Mouse (Mus musculus): ENCODE measurements at regions not wholly inside any gene's neighbourhood (a gene's known extent, or its start where the extent isn't known, plus 50 kb on each side); places are given as distances from the start of the nearest gene placed in this dataset.

GRCm38 (mm10) chr8:6527171-6527570, 1422.0 kb upstream of the Slc10a2 start:
- no peak for ATAC-seq (ENCODE audit: low read depth)
- H3K27ac ChIP-seq (ENCODE audit: low read length), result no peak overlapping the region

GRCm38 (mm10) chr8:6515882-6516682, 1410.9 kb upstream of the Slc10a2 start:
- Histone ChIP-seq H3K36me3 (ENCODE audit: control insufficient read depth, insufficient read depth, low read length) (no peaks in the 10 kb centered on the region), H3K4me3 (ENCODE audit: low read length) (no peak overlapping the region), H3K27ac (ENCODE audit: low read length) (peak overlapping the region; percentile 36; the same call in 1 of the 2 replicates), H3K4me1 (replicated peaks; ENCODE audit: control insufficient read depth, insufficient read depth, low read length) (no peaks in the 10 kb centered on the region), H3K9ac (ENCODE audit: low read length) (no peak overlapping the region), H3K9me3 (ENCODE audit: control insufficient read depth, low read length) (no peaks in the 10 kb centered on the region), H3K4me2 (ENCODE audit: low read depth, low read length) (no peak overlapping the region), H3K27me3 (ENCODE audit: control insufficient read depth, insufficient read depth, low read depth, low read length) (no peaks in the 10 kb centered on the region)
- peak; percentile 95 for ATAC-seq (ENCODE audit: low read depth)

More at GRCm38 (mm10) chr8:6527171-6527570, 1422.0 kb upstream of the Slc10a2 start:
- Histone ChIP-seq H3K27me3 (ENCODE audit: control insufficient read depth, insufficient read depth, low read depth, low read length) (no peaks in the 10 kb centered on the region), H3K36me3 (ENCODE audit: control insufficient read depth, insufficient read depth, low read length) (no peaks in the 10 kb centered on the region), H3K4me3 (ENCODE audit: low read length) (no peak overlapping the region), H3K4me2 (ENCODE audit: low read depth, low read length) (no peak overlapping the region), H3K9ac (ENCODE audit: low read length) (no peak overlapping the region), H3K4me1 (replicated peaks; ENCODE audit: control insufficient read depth, insufficient read depth, low read length) (no peaks in the 10 kb centered on the region), H3K9me3 (ENCODE audit: control insufficient read depth, low read length) (no peaks in the 10 kb centered on the region)
- WGBS, result 58% methylated on average over 5 of the region's 5 CpGs

GRCm38 (mm10) chr8:6492453-6492852, 1387.3 kb upstream of the Slc10a2 start:
- Histone ChIP-seq H3K36me3 (ENCODE audit: control insufficient read depth, insufficient read depth, low read length) (no peaks in the 10 kb centered on the region), H3K4me3 (ENCODE audit: low read length) (no peak overlapping the region), H3K4me2 (ENCODE audit: low read depth, low read length) (no peak overlapping the region), H3K9ac (ENCODE audit: low read length) (no peak overlapping the region), H3K9me3 (ENCODE audit: control insufficient read depth, low read length) (no peaks in the 10 kb centered on the region), H3K4me1 (replicated peaks; ENCODE audit: control insufficient read depth, insufficient read depth, low read length) (no peaks in the 10 kb centered on the region), H3K27me3 (ENCODE audit: control insufficient read depth, insufficient read depth, low read depth, low read length) (no peaks in the 10 kb centered on the region), H3K27ac (ENCODE audit: low read length) (no peak overlapping the region)
- 18% methylated on average over 1 of the region's 1 CpGs for WGBS
- no peak for ATAC-seq (ENCODE audit: low read depth)

- no peak for ATAC-seq (ENCODE audit: low read depth)
- no peaks in the 10 kb centered on the region for H3K4me1 ChIP-seq (replicated peaks; ENCODE audit: control insufficient read depth, insufficient read depth, low read length)
- no peaks in the 10 kb centered on the region for H3K36me3 ChIP-seq (ENCODE audit: control insufficient read depth, insufficient read depth, low read length)
- no peak overlapping the region for H3K27ac ChIP-seq (ENCODE audit: low read length)
- H3K4me2 ChIP-seq (ENCODE audit: low read depth, low read length), result no peak overlapping the region
- no peak overlapping the region for H3K4me3 ChIP-seq (ENCODE audit: low read length)
- no peaks in the 10 kb centered on the region for H3K9me3 ChIP-seq (ENCODE audit: control insufficient read depth, low read length)
- WGBS, result 84% methylated on average over 1 of the region's 1 CpGs
- H3K9ac ChIP-seq (ENCODE audit: low read length), result no peak overlapping the region
- H3K27me3 ChIP-seq (ENCODE audit: control insufficient read depth, insufficient read depth, low read depth, low read length), result no peaks in the 10 kb centered on the region
Observed at GRCm38 (mm10) chr8:6481966-6482365, 1376.8 kb upstream of the Slc10a2 start.

GRCm38 (mm10) chr8:6471089-6471488, 1365.9 kb upstream of the Slc10a2 start:
- 58% methylated on average over 3 of the region's 3 CpGs for WGBS
- Histone ChIP-seq H3K27ac (ENCODE audit: low read length) (no peak overlapping the region), H3K4me3 (ENCODE audit: low read length) (no peak overlapping the region), H3K9ac (ENCODE audit: low read length) (no peak overlapping the region), H3K36me3 (ENCODE audit: control insufficient read depth, insufficient read depth, low read length) (no peaks in the 10 kb centered on the region), H3K9me3 (ENCODE audit: control insufficient read depth, low read length) (no peaks in the 10 kb centered on the region), H3K4me2 (ENCODE audit: low read depth, low read length) (no peak overlapping the region), H3K4me1 (replicated peaks; ENCODE audit: control insufficient read depth, insufficient read depth, low read length) (no peaks in the 10 kb centered on the region), H3K27me3 (ENCODE audit: control insufficient read depth, insufficient read depth, low read depth, low read length) (no peaks in the 10 kb centered on the region)
- ATAC-seq (ENCODE audit: low read depth), result no peak; the same call in 1 of the 2 replicates

- ATAC-seq (ENCODE audit: low read depth), result no peak
- H3K9ac ChIP-seq (ENCODE audit: low read length), result no peak overlapping the region
- WGBS, result 31% methylated on average over 3 of the region's 3 CpGs
- H3K4me3 ChIP-seq (ENCODE audit: low read length), result no peak overlapping the region
- H3K27me3 ChIP-seq (ENCODE audit: control insufficient read depth, insufficient read depth, low read depth, low read length), result no peaks in the 10 kb centered on the region
- H3K9me3 ChIP-seq (ENCODE audit: control insufficient read depth, low read length), result no peaks in the 10 kb centered on the region
- no peak overlapping the region for H3K4me2 ChIP-seq (ENCODE audit: low read depth, low read length)
- no peaks in the 10 kb centered on the region for H3K36me3 ChIP-seq (ENCODE audit: control insufficient read depth, insufficient read depth, low read length)
- no peak overlapping the region for H3K27ac ChIP-seq (ENCODE audit: low read length)
- H3K4me1 ChIP-seq (replicated peaks; ENCODE audit: control insufficient read depth, insufficient read depth, low read length), result no peaks in the 10 kb centered on the region
Observed at GRCm38 (mm10) chr8:6456553-6457180, 1351.5 kb upstream of the Slc10a2 start.

GRCm38 (mm10) chr8:6448301-6448700, 1343.2 kb upstream of the Slc10a2 start:
- H3K4me2 ChIP-seq (ENCODE audit: low read depth, low read length), result no peak overlapping the region
- no peak for ATAC-seq (ENCODE audit: low read depth)
- 66% methylated on average over 6 of the region's 6 CpGs for WGBS
- H3K27me3 ChIP-seq (ENCODE audit: control insufficient read depth, insufficient read depth, low read depth, low read length), result no peaks in the 10 kb centered on the region
- no peaks in the 10 kb centered on the region for H3K36me3 ChIP-seq (ENCODE audit: control insufficient read depth, insufficient read depth, low read length)
- no peak overlapping the region for H3K4me3 ChIP-seq (ENCODE audit: low read length)
- no peaks in the 10 kb centered on the region for H3K4me1 ChIP-seq (replicated peaks; ENCODE audit: control insufficient read depth, insufficient read depth, low read length)
- no peaks in the 10 kb centered on the region for H3K9me3 ChIP-seq (ENCODE audit: control insufficient read depth, low read length)
- H3K9ac ChIP-seq (ENCODE audit: low read length), result no peak overlapping the region
- no peak overlapping the region for H3K27ac ChIP-seq (ENCODE audit: low read length)

- Histone ChIP-seq H3K4me1 (replicated peaks; ENCODE audit: control insufficient read depth, insufficient read depth, low read length) (no peaks in the 10 kb centered on the region), H3K9me3 (ENCODE audit: control insufficient read depth, low read length) (no peaks in the 10 kb centered on the region), H3K4me2 (ENCODE audit: low read depth, low read length) (no peak overlapping the region), H3K27ac (ENCODE audit: low read length) (no peak overlapping the region), H3K27me3 (ENCODE audit: control insufficient read depth, insufficient read depth, low read depth, low read length) (no peaks in the 10 kb centered on the region), H3K4me3 (ENCODE audit: low read length) (no peak overlapping the region), H3K36me3 (ENCODE audit: control insufficient read depth, insufficient read depth, low read length) (no peaks in the 10 kb centered on the region), H3K9ac (ENCODE audit: low read length) (no peak overlapping the region)
- WGBS, result 54% methylated on average over 4 of the region's 4 CpGs
- ATAC-seq (ENCODE audit: low read depth), result no peak
Observed at GRCm38 (mm10) chr8:6439069-6439468, 1333.9 kb upstream of the Slc10a2 start.
